Mouse (Mus musculus): ENCODE data around the gene Vmn1r112. TPM values are rescaled to one million over a fixed set of nuclear protein-coding genes. Genes with fewer than 3 reads are reported as not detected.
"Not testable (repeated sequence)": the region's sequence is repeated elsewhere in the genome, so short reads cannot be mapped to it uniquely, and the experiment has no call there.

Vmn1r112 gene
- not detected in 2 replicates for polyA plus RNA-seq (2016; fragmentation: Nextera tagmentation; extraction: Ambion mirVana)

DNA sequence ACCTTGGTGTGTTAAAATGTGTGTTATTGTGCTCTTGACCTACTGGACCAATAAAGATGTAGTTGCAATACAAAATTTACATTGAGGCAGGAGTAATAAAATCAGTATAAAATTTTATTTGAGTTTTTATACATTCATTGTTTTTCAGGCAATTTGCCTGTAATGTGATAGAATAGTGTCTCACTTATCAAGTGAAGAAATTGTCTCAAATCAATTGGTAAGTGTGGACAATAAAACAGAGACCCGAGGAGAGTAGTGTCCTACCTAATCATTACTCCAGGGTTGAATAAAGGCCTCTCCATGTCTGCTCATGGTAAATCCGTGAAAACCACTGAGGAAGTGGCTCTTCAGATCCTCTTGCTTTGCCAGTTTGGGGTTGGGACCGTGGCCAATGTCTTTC is at the start of gene Vmn1r112:
TSS of gene Vmn1r112 (plus strand) at position 301 of the 400 bp plus-strand sequence.
- not testable (repeated sequence) for H3K27ac ChIP-seq (replicated peaks)

DNA sequence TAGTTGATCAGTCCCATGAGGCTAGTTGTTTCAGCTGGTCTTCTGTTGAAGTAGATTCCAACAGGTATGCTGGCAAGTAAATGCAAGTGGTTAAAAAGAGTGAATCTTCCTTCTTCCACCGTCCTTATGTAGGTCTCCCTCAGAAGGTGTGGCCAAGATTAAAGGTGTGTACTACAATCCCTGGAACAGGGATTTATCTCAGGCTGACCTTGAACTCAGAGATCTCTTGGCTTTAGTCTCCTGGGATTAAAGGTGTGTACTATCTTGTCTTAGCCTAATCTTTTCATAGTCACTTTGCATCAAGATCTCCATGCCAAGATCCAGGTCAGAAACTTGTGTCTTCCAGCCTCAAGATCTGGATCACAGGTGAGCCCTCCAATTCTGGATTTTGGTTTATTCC is 40.5 kb upstream of the Vmn1r112 start, which contains the start of gene Gm10668:
TSS of gene Gm10668 (minus strand) at position 101 of the 400 bp plus-strand sequence.
- not testable (repeated sequence) for H3K36me3 ChIP-seq (replicated peaks); H3K27me3 ChIP-seq (replicated peaks; ENCODE audit: low read depth, poor library complexity, severe bottlenecking); DNase-seq (ENCODE audit: low spot score); H3K9me3 ChIP-seq; H3K4me1 ChIP-seq; H3K4me3 ChIP-seq; H3K27ac ChIP-seq (replicated peaks)
- WGBS = no CpG with 5 or more reads among the region's 1 CpGs

More for the DNA sequence above, at the start of gene Vmn1r112:
- not testable (repeated sequence) for H3K27me3 ChIP-seq (replicated peaks; ENCODE audit: low read depth, poor library complexity, severe bottlenecking); H3K4me3 ChIP-seq; H3K36me3 ChIP-seq (replicated peaks); H3K4me1 ChIP-seq; H3K9me3 ChIP-seq; DNase-seq (ENCODE audit: low spot score)
- WGBS = no CpG with 5 or more reads among the region's 3 CpGs

DNA sequence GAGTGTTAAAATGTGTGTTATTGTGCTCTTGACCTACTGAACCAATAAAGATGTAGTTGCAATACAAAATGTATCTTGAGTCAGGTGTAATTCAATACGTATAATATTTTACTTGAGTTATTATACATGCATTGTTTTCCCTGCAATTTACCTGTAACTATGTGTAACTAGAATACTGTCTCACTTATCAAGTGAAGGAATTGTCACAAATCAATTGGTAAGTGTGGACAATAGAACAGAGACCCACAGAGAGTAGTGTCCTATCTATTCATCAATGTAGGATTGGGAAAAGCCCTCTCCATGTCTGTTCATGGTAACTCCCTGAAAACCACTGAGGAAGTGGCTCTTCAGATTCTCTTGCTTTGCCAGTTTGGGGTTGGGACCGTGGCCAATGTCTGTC is 16.0 kb downstream of the Vmn1r112 start, which contains the start of gene Vmn1r113:
TSS of gene Vmn1r113 (plus strand) at position 301 of the 400 bp plus-strand sequence.
- 60% methylated on average over 2 of the region's 2 CpGs for WGBS
- not testable (repeated sequence) for H3K27ac ChIP-seq (replicated peaks); H3K4me1 ChIP-seq; H3K27me3 ChIP-seq (replicated peaks; ENCODE audit: low read depth, poor library complexity, severe bottlenecking); DNase-seq (ENCODE audit: low spot score); H3K36me3 ChIP-seq (replicated peaks); H3K4me3 ChIP-seq
- H3K9me3 ChIP-seq = peaks cover 14% of the 10 kb centered on the region

DNA sequence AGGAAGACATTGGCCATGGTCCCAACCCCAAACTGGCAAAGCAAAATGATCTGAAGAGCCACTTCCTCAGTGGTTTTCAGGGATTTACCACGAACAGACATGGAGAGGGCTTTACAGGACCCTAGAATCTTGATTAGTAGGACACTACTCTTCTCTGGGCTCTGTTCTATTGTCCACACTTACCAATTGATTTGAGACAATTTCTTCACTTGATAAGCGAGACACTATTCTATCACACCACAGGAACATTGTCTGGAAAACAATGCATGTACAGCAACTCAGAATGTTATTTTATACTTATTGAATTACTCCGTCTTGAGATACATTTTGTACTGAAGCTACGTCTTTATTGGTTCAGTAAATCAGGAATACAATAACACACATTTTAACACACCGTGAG is 41.1 kb downstream of the Vmn1r112 start, which contains the start of gene Vmn1r114:
TSS of gene Vmn1r114 (minus strand) at position 101 of the 400 bp plus-strand sequence.
- H3K36me3 ChIP-seq (replicated peaks); H3K4me1 ChIP-seq; H3K27me3 ChIP-seq (replicated peaks; ENCODE audit: low read depth, poor library complexity, severe bottlenecking); DNase-seq (ENCODE audit: low spot score); H3K4me3 ChIP-seq; H3K27ac ChIP-seq (replicated peaks); H3K9me3 ChIP-seq: not testable (repeated sequence)
- WGBS = no CpG with 5 or more reads among the region's 5 CpGs

Other genes starting within 250 kb of the Vmn1r112 start
- gene Vmn1r104, start 237.3 kb upstream of the Vmn1r112 start, polyA plus RNA-seq (2016; fragmentation: Nextera tagmentation; extraction: Ambion mirVana) = not detected in 2 replicates
- not detected in 2 replicates for gene Gm5726, start 225.4 kb upstream of the Vmn1r112 start, polyA plus RNA-seq (2016; fragmentation: Nextera tagmentation; extraction: Ambion mirVana)
- not detected in 2 replicates for gene Gm4141, start 194.9 kb upstream of the Vmn1r112 start, polyA plus RNA-seq (2016; fragmentation: Nextera tagmentation; extraction: Ambion mirVana)
- gene Gm4513, start 172.2 kb upstream of the Vmn1r112 start, polyA plus RNA-seq (2016; fragmentation: Nextera tagmentation; extraction: Ambion mirVana) = not detected in 2 replicates
- gene Vmn1r107, start 102.3 kb upstream of the Vmn1r112 start, polyA plus RNA-seq (2016; fragmentation: Nextera tagmentation; extraction: Ambion mirVana) = not detected in 2 replicates
- gene Vmn1r111, start 68.0 kb upstream of the Vmn1r112 start, polyA plus RNA-seq (2016; fragmentation: Nextera tagmentation; extraction: Ambion mirVana) = not detected in 2 replicates
- gene Gm10668, start 40.6 kb upstream of the Vmn1r112 start, polyA plus RNA-seq (2016; fragmentation: Nextera tagmentation; extraction: Ambion mirVana) = not detected in 2 replicates
- gene Vmn1r113, start 16.1 kb downstream of the Vmn1r112 start, polyA plus RNA-seq (2016; fragmentation: Nextera tagmentation; extraction: Ambion mirVana) = not detected in 2 replicates
- not detected in 2 replicates for gene Vmn1r114, start 41.0 kb downstream of the Vmn1r112 start, polyA plus RNA-seq (2016; fragmentation: Nextera tagmentation; extraction: Ambion mirVana)
- not detected in 2 replicates for gene Vmn1r115, start 73.8 kb downstream of the Vmn1r112 start, polyA plus RNA-seq (2016; fragmentation: Nextera tagmentation; extraction: Ambion mirVana)
- gene Vmn1r116, start 101.1 kb downstream of the Vmn1r112 start, polyA plus RNA-seq (2016; fragmentation: Nextera tagmentation; extraction: Ambion mirVana) = not detected in 2 replicates
- gene Vmn1r117, start 112.9 kb downstream of the Vmn1r112 start, polyA plus RNA-seq (2016; fragmentation: Nextera tagmentation; extraction: Ambion mirVana) = not detected in 2 replicates
- gene Vmn1r118, start 141.2 kb downstream of the Vmn1r112 start, polyA plus RNA-seq (2016; fragmentation: Nextera tagmentation; extraction: Ambion mirVana) = not detected in 2 replicates
- gene Vmn1r119, start 241.3 kb downstream of the Vmn1r112 start, polyA plus RNA-seq (2016; fragmentation: Nextera tagmentation; extraction: Ambion mirVana) = not detected in 2 replicates